Mouse (Mus musculus): ENCODE measurements around the gene Bcat1.
"Not testable (repeated sequence)": the region's sequence is repeated elsewhere in the genome, so short reads cannot be mapped to it uniquely, and the experiment has no call there.

The Bcat1 gene

GRCm38 (mm10) chr6:145093038-145093622 lies 17.1 kb upstream of the Bcat1 start:
- not testable (repeated sequence) for DNase-seq (ENCODE audit: low spot score)

DNA sequence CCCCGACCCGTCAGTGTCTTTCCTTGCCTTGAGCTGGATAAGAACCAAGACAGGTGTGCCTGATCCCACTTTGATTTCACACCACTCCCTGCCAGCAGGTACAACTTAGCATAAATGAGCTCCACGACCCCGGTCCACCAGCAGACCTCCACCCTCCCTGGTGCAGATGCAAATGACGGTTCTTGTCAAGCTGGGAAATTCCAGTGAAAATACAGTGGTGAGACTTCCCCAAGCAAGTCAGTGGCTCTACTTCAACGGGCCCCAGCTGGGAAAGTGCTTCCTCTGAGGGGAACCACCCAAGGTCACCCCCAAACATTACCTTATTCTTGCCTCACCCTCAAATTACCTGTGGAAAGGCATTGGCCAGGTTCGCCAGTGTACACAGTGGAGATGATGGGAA lies 16.0 kb upstream of the Bcat1 start:
- DNase-seq (ENCODE audit: low spot score) = no peak

DNA sequence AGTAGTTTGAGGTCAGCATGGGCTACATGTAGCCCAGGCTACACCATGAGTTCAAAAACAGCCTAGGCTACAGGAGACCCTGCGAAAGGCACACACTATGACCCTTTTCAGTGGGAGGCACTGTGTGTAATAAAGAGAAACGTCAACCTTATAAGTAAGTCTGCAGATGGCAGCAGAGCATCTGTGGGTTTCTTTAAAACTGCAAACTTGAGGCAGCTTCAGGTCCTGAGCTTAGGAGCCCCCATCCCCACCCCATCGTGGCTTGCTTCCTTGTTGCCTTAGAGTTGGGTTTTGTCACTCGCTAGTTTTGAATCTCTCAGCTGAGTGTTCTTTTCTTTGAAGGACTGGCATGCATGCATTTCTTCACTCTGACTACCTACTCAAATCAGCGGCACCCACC lies 14.9 kb upstream of the Bcat1 start:
- no peak for DNase-seq (ENCODE audit: low spot score)

GRCm38 (mm10) chr6:145090201-145090863 lies 14.3 kb upstream of the Bcat1 start:
- DNase-seq (ENCODE audit: low spot score) = no peak

- DNase-seq (ENCODE audit: low spot score) = no peak
Measured at GRCm38 (mm10) chr6:145089373-145089772, 13.4 kb upstream of the Bcat1 start.

DNA sequence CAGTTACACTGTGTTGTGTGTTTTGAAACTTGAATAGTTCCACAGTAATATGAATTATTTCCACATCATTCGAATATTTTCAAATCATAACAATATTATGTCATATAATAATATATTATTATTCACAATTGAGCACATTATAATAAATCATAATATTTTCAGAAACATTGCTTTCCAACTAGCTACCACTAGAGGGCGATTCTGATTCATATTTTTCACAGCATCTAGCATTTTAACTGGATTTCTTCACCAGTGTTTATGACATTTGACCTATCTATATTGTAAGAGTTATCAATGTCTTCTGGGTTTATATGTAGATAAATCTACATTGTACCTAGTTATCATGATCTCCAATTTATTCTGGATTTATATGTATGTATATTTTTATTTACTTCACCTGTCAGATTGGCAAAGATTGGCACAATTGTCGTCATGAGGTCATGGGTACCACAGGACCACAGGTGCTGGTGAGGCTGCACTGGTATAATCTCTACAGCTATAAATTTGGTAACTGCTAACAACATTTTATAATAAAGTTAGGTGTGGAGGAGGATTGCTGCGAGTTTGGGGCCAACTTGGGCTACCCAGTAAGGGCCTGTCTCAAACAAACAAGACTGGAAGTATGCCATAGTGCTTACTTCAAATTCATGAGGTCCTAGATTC lies 12.6 kb upstream of the Bcat1 start:
- DNase-seq (ENCODE audit: low spot score) = no peak

DNA sequence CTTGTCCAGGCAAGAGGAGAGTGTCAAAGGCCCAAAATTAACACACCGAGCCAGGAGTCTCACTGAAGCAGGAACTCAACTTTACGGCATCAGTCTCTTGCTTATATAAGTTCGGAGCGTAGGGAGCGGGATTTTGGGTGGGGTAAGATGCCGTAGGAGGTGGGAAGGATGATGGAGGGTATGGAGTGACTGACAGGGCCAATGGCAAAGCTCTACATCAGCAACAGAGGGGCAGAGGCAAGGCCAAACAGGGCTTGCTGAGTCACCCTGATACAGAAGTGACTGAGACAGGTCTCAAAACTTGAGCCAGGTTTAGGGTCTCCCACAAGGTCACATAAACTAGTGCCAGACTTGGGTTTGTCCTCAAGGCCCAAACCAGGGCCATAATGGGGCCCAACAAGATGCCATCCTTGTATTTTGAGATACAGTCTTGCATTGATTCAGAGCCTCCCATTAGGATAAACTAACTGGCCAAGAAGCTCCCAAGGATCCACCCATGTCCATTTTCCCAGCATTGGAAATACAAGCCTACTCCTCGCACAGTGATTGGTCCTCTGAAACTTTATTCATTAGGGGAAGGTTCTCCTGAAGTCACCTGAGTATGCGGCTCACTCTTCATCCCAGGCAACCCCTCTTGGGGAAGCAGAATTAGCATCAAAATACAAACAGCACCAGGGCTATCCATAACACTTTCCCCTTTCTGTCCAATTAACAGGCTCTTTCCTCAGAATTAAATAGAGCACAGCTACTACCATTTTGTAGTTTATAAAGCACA lies 8.5 kb upstream of the Bcat1 start:
- DNase-seq (ENCODE audit: low spot score) = no peak

GRCm38 (mm10) chr6:145081721-145082120 lies 5.7 kb upstream of the Bcat1 start:
- DNase-seq (ENCODE audit: low spot score) = no peak

DNA sequence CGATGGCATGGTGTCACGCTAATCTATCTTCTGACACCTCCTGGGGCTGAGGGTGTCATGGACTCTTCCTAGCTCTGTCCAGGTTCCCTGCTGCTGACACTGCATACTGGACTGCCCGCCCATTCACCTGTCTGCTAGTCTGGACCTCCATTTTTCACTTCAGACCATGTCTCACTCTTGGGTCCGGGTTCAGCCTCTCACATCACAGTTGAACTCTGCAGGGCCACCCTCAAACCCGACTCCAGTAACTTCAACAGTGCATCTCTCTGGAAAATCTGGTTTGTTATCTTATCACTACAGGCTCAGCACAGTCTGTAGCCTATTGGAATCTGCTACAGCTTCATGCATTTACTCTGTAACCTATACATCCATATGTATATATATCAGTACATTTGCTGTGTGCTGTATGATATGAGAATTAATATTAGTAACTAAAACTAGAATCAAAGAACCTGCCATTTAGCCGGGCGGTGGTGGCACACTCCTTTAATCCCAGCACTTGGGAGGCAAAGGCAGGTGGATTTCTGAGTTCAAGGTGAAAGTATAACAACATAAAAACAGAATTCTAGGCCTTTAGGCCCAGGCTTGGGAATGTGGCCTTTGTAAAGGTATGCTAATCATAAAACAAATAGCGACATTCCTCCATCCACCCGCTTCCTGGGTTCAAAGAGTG lies 3.2 kb upstream of the Bcat1 start:
- no peak for DNase-seq (ENCODE audit: low spot score)

DNA sequence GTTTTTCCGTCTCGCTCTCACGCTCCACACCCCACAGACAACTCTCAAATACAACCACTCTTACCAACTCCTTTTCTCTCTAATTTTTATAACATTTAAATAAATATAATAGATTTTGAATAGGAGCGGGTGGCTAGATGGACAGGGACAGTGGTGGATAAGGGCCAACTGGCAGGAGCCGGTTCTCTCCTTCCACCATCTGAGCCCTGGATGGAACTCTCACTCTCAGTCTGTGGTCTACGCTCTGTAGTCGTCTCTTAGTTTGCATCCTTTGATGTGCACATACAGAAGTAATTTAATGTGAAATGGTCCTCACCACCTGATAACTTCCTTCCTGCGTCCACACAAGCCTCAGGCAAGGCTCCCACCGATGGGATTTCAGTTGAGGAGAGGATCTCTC lies 302 bp upstream of the Bcat1 start:
- DNase-seq (ENCODE audit: low spot score) = no peak

- peak; percentile 9 for DNase-seq (ENCODE audit: low spot score)
Measured at GRCm38 (mm10) chr6:145075088-145075547, 866 bp downstream of the Bcat1 start.

- no peak for DNase-seq (ENCODE audit: low spot score)
Measured at GRCm38 (mm10) chr6:145074461-145074860, 1.5 kb downstream of the Bcat1 start.

GRCm38 (mm10) chr6:145069921-145070320 lies 6.1 kb downstream of the Bcat1 start:
- no peak for DNase-seq (ENCODE audit: low spot score)

- DNase-seq (ENCODE audit: low spot score) = no peak
Measured at GRCm38 (mm10) chr6:145069397-145069796, 6.6 kb downstream of the Bcat1 start.

DNA sequence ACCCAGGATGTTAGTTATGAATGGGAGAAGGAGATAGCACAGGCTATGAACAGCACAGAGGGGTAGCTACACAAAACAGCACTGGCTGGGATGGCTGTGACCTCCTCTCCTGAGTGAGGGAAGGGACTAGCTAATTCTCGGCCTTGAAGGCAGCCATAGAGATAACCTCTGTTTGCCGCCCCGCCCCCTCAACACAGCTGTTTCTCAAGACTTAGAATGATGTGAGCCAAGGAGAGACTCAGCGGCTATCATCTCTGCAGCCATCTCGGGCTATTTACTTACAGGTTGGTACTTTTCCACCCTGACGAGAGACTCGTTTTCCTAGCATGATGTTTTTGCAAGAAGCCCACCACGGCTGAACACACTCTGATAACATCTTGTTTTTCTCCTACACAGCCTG lies 8.3 kb downstream of the Bcat1 start:
- no peak for DNase-seq (ENCODE audit: low spot score)

- no peak for DNase-seq (ENCODE audit: low spot score)
Measured at GRCm38 (mm10) chr6:145066416-145066815, 9.6 kb downstream of the Bcat1 start.

- no peak for DNase-seq (ENCODE audit: low spot score)
Measured at GRCm38 (mm10) chr6:145065301-145065845, 10.6 kb downstream of the Bcat1 start.

DNA sequence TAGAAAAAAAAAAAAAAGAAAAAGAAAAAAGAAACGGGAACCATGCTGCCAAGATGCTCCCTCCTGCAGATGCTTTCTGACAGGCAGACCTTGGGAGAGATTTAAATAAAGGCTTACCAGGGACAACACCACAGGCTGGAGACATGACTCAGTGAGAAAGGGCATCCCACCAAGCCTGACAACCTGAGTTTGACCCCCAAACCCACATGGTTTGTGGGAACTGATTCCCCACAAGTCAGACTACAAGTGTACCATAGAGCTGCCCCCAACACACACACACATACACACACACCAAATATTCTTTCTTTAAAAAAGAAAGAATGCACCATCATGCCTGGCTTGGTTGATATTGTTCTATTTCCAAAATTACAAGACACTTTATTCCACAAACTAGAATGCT lies 11.9 kb downstream of the Bcat1 start:
- no peak for DNase-seq (ENCODE audit: low spot score)

DNA sequence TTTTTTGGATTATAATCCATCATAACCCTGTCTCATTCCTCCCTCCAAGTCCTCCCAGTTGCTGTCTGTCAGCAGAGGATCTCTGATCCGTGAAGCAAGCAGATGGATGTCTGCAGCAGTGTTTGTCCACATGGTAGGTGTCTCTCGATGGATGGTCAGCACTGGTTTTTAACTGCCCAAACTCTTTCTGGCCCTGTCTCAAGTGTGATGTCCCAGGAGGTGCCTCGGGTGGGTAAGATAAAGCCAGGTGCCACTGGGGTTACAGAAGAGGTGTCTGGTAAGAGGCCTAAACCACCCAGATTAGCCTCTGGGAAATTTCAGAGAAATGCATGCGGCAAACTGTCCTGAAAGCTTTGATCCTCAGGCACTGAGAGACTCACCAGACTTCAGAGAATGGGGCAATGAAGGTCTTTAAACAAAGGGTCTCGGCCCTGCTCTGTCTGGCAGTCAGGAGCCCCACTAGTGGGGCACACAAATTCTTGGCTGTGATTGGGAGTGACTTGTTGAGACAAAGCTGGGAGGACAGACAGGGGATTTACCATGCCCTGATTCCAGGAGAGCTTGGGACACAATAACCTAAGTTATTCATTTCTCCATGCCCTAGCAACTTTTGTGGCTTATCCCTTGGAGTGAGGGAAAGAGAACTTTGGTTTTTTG lies 12.6 kb downstream of the Bcat1 start:
- DNase-seq (ENCODE audit: low spot score) = no peak

GRCm38 (mm10) chr6:145062763-145063162 lies 13.2 kb downstream of the Bcat1 start:
- no peak for DNase-seq (ENCODE audit: low spot score)

- DNase-seq (ENCODE audit: low spot score) = no peak
Measured at GRCm38 (mm10) chr6:145061361-145061760, 14.6 kb downstream of the Bcat1 start.
